Mouse (Mus musculus) ES-E14 (cell line): ENCODE measurements around the gene Klhl9. TPM values are rescaled to one million over a fixed set of nuclear protein-coding genes. Genes with fewer than 3 reads are reported as not detected.
"Not testable (repeated sequence)": the region's sequence is repeated elsewhere in the genome, so short reads cannot be mapped to it uniquely, and the experiment has no call there.

Experiments used
- DNase-seq: peaks from one replicate; pipeline ENCODE4 v3.0.0-alpha.2; 2013; ENCODE audit warnings: low read depth, low spot score
- H3K27ac ChIP-seq: 2 replicates; pipeline ENCODE4 v1.5.1; 2012; ENCODE audit warnings: low read depth, mild to moderate bottlenecking, low read length, moderate library complexity, mixed read lengths; ENCODE audit not compliant: poor library complexity, insufficient read depth, severe bottlenecking
- H3K36me3 ChIP-seq: 2 replicates; pipeline ENCODE4 v1.6.1; 2012; ENCODE audit warnings: mild to moderate bottlenecking, low read length, moderate library complexity, mixed read lengths; ENCODE audit not compliant: control insufficient read depth, poor library complexity, insufficient read depth, severe bottlenecking
- H3K4me1 ChIP-seq, 2 experiments: fragments of 150-350 bp in 1 of 2; sonication (generic) in 1 of 2; 2 replicates each; pipeline ENCODE4 v1.6.1; 2012; ENCODE audit warnings: low read length in 2 of 2, mild to moderate bottlenecking in 1 of 2, mixed read lengths in 1 of 2; ENCODE audit not compliant: control insufficient read depth in 2 of 2, insufficient read depth in 2 of 2, poor library complexity in 1 of 2
- H3K4me3 ChIP-seq, 2 experiments: fragments of 150-350 bp in 1 of 2; sonication (generic) in 1 of 2; 2 replicates each; pipeline ENCODE4 v1.5.1; 2012; ENCODE audit warnings: low read length in 2 of 2, low read depth in 1 of 2, mild to moderate bottlenecking in 1 of 2, mixed read lengths in 1 of 2; ENCODE audit not compliant: insufficient read depth in 1 of 2, poor library complexity in 1 of 2, severe bottlenecking in 1 of 2
- H3K9ac ChIP-seq: 2 replicates; pipeline ENCODE4 v1.6.1; 2012; ENCODE audit warnings: low read depth, mild to moderate bottlenecking, low read length, mixed read lengths; ENCODE audit not compliant: poor library complexity, insufficient read depth, severe bottlenecking
- H3K9me3 ChIP-seq: fragments of 150-350 bp; sonication (generic); 2 replicates; pipeline ENCODE4 v1.6.1; 2012; ENCODE audit warnings: low read depth, mild to moderate bottlenecking, low read length; ENCODE audit not compliant: control insufficient read depth, insufficient read depth
- CHD2 ChIP-seq: IDR thresholded peaks from 2 replicates; pipeline ENCODE4 v1.6.1; 2014; ENCODE audit warnings: mild to moderate bottlenecking, low read depth, low read length, inconsistent platforms
- HCFC1 ChIP-seq: IDR thresholded peaks from 2 replicates; pipeline ENCODE4 v1.6.1; 2012; ENCODE audit warnings: low read length, inconsistent platforms, borderline replicate concordance; ENCODE audit not compliant: insufficient read depth
- MAFK ChIP-seq: IDR thresholded peaks from 2 replicates; pipeline ENCODE4 v1.6.1; 2014; ENCODE audit warnings: mild to moderate bottlenecking, low read depth, low read length, inconsistent platforms; ENCODE audit not compliant: insufficient read depth
- ZC3H11A ChIP-seq: IDR thresholded peaks from 2 replicates; pipeline ENCODE4 v1.6.1; 2012; ENCODE audit warnings: low read depth, mild to moderate bottlenecking, inconsistent platforms, low read length, borderline replicate concordance
- ZNF384 ChIP-seq: IDR thresholded peaks from 2 replicates; pipeline ENCODE4 v1.6.1; 2012; ENCODE audit warnings: low read depth, low read length, inconsistent platforms
- in situ Hi-C, 2 experiments: fragments of 600-800 bp; cut with MboI; formaldehyde crosslinking; loops; one replicate each; pipeline ENCODE4 v1.15.1; 2025; ENCODE audit warnings: low sequenced_read_pairs in 2 of 2, inconsistent platforms in 1 of 2; ENCODE audit not compliant: unreplicated experiment in 2 of 2
- total RNA-seq: library from RNA; depleted of rRNA; stranded (reverse); fragments of 300-350 nt; gene quantifications from 2 replicates; pipeline ENCODE4 v1.2.3, GENCODE M21; 2012; rRNA removed

Gene Klhl9
- total RNA-seq, result 20.7 and 31.5 TPM in 2 replicates

- peak within 1 kb of the TSS; percentile 85 to 87 for H3K4me3 ChIP-seq
- H3K27ac ChIP-seq, result peak within 1 kb of the TSS; percentile 86; the same call in 1 of the 2 replicates
- H3K9me3 ChIP-seq, result peaks cover 13% of the 10 kb centered on the region
- H3K4me1 ChIP-seq, result no peaks in the 10 kb centered on the region
- TF ChIP-seq CHD2 (no peak), HCFC1 (no peak), ZNF384 (no peak), ZC3H11A (no peak), MAFK (no peak)
- H3K9ac ChIP-seq, result peak within 1 kb of the TSS; percentile 94
- DNase-seq, result peak; percentile 71
- H3K36me3 ChIP-seq, result peaks cover 13% of the 10 kb centered on the region
- in situ Hi-C loops, result no loop called here
These were observed at the start of gene Klhl9, which contains the start of gene Gm26566 for GRCm38 (mm10) chr4:88721791-88722721. Klhl9 (minus strand) TSS chr4:88722465. Gm26566 (plus strand) TSS chr4:88721805.

GRCm38 (mm10) chr4:88763384-88764018, 41.2 kb upstream of the Klhl9 start:
- in situ Hi-C loops, H3K36me3 ChIP-seq, H3K27ac ChIP-seq, H3K4me1 ChIP-seq, DNase-seq, H3K9me3 ChIP-seq, H3K9ac ChIP-seq: not testable (repeated sequence)
- peak overlapping the region in 1 of 2 experiments; percentile 34; a peak in 1 of 4 replicates for H3K4me3 ChIP-seq

- DNase-seq, in situ Hi-C loops, H3K36me3 ChIP-seq, H3K4me1 ChIP-seq, H3K9ac ChIP-seq, H3K9me3 ChIP-seq, H3K27ac ChIP-seq, H3K4me3 ChIP-seq: not testable (repeated sequence)
These were observed 40.1 kb upstream of the Klhl9 start for GRCm38 (mm10) chr4:88762341-88762740.

GRCm38 (mm10) chr4:88761776-88762175, 39.5 kb upstream of the Klhl9 start:
- H3K9ac ChIP-seq, H3K4me1 ChIP-seq, DNase-seq, in situ Hi-C loops, H3K36me3 ChIP-seq, H3K4me3 ChIP-seq, H3K9me3 ChIP-seq, H3K27ac ChIP-seq: not testable (repeated sequence)

GRCm38 (mm10) chr4:88760431-88760830, 38.2 kb upstream of the Klhl9 start:
- H3K27ac ChIP-seq, H3K4me3 ChIP-seq, H3K9me3 ChIP-seq, H3K36me3 ChIP-seq, in situ Hi-C loops, H3K9ac ChIP-seq, DNase-seq, H3K4me1 ChIP-seq: not testable (repeated sequence)

- H3K4me1 ChIP-seq, H3K27ac ChIP-seq, in situ Hi-C loops, H3K9me3 ChIP-seq, DNase-seq, H3K9ac ChIP-seq, H3K36me3 ChIP-seq, H3K4me3 ChIP-seq: not testable (repeated sequence)
These were observed 37.5 kb upstream of the Klhl9 start, which contains the start of gene Gm13283 for GRCm38 (mm10) chr4:88759610-88760268. Gm13283 (plus strand) TSS chr4:88760119.

- H3K9me3 ChIP-seq, H3K4me1 ChIP-seq, in situ Hi-C loops, DNase-seq, H3K4me3 ChIP-seq, H3K9ac ChIP-seq, H3K36me3 ChIP-seq, H3K27ac ChIP-seq: not testable (repeated sequence)
These were observed 36.5 kb upstream of the Klhl9 start for GRCm38 (mm10) chr4:88758751-88759150.
